Mouse (Mus musculus) liver, postnatal 0 days (tissue): ENCODE measurements around the gene Dap3.

Experiments used
- CTCF ChIP-seq: sonication (generic); IDR thresholded peaks from 2 replicates; pipeline ENCODE4 v1.5.1; 2016; ENCODE audit warnings: antibody characterized with exemption, low read depth
- EP300 ChIP-seq: IDR thresholded peaks from 2 replicates; pipeline ENCODE4 v1.6.1; 2016; ENCODE audit warnings: antibody characterized with exemption, low read depth, mild to moderate bottlenecking

DNA sequence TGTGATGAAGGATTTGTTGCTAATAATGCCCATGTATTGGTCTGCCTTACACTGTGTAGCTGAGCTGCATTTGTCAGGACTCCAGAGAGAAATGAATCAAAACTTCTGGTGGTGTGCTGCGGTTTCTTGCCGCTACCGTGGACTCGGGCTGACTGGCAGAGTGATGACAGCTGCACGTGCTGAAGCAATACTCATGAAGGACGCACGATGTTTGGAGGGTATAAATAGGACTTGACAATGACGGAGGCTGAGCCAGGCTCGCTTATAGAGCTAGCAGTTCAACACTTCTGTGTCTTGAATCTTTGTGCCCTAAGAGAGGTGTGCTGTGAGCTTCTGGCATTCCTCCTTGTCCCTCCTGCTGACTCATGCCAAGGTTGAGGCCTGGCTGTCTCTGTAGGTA, 29.6 kb downstream of the Dap3 start:
- TF ChIP-seq CTCF (no peak), EP300 (no peak)
